Mouse (Mus musculus) 3134 (cell line): Measurements from ENCODE around the gene Rsbn1.

Experiments
- DNase-seq: peaks from one replicate; pipeline ENCODE4 v3.0.0-alpha.2; 2011; ENCODE audit warnings: low spot score; ENCODE audit not compliant: insufficient read length; ENCODE audit errors: extremely low read depth

Rsbn1 gene

DNA sequence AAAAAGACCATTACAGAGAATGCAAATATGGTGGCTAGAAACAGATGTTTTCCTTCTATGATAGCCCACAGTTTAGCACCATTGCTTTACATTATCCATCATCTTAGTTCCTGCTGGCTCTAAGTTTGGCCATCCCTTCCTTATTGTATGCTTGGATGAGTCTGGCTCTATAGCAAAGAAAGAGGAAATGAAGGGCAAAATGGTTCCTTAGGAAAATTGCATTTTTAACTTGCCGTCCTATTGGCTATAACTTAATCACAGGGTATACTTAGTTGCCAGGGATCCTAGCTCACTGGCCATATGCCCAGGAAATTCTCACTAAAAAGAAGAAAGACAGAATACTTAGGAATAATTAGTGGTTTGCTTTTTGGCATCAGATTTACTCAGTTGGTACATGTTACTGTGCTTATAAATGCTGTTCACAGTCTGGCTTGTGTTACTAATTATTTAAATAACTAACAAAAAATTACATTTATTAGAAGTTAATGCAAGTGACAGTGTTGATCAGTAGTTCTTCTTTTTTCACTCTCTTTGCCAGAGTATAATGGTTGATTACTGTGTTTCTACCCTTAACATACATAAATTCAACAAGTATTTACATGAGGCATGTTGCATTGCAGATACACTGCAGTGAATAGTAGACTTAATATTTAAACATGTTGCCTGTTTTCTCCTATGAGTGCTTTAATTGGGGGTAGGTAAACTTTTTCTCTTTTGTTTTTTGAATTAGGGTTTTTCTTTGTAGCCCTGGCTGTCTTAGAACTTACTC lies 31.1 kb downstream of the Rsbn1 start:
- no peak for DNase-seq

DNA sequence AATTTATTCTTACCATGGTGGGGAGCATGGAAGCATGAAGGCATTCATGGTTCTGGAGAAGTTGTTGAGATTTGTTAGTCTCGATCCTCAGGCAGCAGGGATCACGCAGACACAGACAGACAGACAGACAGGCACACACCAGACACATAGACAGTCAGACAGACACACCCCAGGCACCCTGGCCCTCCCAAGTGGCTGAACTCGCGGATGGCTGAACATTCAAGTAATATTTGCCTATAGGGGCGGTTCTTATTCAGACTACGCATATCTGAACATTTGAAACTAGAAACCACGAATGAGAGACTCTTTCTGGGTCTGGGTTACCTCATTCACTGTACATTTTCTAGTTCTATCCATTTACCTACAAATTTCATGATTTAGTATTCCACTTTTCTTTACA lies 34.7 kb downstream of the Rsbn1 start:
- DNase-seq = no peak

DNA sequence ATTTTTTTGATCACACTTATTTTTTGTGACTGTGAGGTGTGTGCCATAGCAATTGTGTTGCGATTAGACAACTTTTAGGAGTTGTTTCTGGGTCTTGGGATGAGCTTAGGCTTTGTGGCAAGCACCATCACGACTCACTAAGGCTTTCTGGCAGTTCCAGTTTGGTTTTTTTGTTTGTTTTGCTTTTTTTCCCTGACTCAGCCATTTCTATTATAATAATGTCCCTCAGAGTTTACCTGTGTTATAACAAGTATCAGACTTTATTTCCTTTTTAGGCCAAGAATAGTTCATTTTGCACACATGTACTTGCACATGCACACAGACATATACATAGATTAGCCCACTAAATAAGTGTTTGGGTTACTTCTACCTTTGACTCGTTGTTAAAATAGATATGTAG lies 46.7 kb downstream of the Rsbn1 start:
- no peak for DNase-seq

DNA sequence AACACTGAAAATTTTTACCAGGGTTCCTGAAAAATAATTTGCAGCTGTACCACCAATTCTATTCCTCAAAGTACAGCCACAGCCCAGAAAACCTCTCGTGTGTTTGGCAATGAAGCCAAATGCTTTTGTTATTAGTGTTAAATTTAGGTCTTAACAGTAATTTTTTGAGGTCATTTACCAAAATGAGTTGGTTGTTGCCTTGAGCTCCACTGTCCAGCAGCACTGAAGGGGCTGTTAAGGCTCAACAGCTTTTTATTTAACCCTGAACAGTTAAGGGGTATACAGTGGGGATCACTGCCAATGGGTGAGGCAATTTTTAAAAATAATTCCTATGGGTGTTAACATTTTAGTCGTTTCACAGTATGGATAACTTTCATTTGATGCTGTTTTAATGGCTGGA lies 53.3 kb downstream of the Rsbn1 start:
- no peak for DNase-seq

DNA sequence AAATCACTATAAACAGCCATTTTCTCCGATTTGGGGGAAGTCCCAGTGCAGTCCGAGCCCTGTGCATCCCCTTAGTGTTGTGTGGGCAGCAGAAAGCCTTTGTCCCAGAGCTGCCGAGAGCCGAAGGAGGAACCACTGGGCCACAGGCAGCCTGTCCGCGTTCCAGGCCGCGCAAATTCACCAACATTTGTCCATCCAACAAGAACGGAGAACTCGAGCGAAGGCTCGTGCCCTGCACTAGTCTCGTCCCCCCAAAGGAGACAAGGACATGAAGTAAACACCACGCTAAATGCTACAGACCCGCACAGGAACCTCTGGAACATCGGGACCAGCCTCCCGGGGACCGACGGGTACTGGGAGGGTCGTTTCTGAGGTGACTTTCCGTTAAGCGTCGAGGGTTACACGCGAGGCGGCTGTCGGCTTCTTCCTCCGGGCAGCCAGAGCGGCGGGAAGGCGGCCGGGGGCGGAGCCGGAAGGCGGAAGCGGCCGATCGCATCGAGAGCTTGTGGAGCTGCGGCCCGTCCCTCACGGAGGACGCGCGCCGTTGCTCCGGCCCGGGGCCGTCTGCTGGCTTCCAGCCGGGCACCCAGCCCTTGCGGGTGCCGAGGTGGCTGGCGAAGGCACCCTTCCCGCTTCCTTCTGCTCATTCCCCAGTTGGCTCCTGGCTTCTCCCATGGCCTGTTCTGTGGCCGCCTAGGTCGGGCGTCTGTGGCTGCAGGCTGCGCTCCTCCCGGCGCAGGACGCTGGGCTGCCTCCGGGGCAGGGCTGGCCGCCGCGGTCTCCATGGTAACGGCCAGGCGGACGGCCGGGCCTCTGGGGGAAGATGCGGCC lies 54.2 kb downstream of the Rsbn1 start, which contains the start of gene Phtf1:
TSS of gene Phtf1 (plus strand) at position 250 of the 831 bp plus-strand sequence.
- peak; percentile 96 for DNase-seq

DNA sequence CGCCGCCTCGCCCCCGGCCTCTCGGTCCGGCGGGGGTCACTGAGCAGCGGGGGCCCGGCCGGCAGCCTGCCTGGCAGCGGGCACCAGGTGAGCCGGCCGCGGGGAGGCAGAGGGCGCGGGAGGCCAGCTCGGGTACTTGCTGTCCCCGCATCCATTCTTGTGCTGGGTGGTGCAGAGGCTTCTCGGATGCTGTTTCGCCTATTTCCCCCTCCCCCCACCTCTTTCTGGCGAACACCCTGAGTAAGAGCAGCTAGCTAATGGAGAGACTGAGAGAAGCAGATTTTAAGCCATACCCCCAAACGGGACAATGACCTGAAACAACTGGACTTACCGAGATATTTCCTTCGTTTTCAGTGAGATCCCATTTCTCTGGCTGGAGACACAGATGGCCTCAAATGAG lies 54.8 kb downstream of the Rsbn1 start:
- DNase-seq = no peak

DNA sequence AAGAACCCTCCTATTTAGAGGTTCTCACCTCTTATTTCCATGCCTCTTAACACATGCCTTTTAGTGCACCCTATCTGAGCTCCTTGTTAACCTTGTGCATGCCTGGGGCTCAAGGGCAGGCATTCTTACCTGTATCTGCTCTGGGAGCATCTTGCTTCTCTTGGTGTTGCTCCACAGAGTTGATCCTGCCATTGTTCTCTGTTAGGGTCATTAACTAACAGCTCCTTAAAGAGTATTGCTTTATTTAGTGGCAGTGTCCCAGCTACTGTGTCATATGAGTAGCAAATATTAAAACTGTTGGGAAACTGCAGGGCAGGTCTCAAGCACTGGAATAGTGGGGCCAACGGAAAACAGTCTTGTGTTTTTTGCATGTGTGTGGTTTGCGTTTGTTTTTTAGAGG lies 57.2 kb downstream of the Rsbn1 start:
- no peak for DNase-seq

DNA sequence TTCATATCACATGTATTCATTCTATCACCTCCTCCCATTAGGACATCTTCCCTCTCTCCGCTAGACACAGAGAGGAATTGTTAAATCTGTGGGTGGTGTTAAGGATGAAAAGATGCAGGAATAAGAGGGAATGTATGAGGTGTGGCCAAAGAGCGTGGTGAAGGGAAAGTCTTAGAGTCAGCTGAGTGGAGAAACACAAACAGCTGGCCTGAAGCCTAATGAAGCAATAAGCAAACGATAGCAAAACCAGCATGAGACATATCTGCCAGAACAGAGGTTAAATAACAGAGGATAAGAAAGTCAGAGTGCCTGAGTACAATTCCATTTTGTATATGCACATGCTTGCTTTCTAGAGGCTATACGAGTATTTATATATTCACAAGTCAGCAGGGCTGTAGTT lies 70.6 kb downstream of the Rsbn1 start:
- DNase-seq = no peak

DNA sequence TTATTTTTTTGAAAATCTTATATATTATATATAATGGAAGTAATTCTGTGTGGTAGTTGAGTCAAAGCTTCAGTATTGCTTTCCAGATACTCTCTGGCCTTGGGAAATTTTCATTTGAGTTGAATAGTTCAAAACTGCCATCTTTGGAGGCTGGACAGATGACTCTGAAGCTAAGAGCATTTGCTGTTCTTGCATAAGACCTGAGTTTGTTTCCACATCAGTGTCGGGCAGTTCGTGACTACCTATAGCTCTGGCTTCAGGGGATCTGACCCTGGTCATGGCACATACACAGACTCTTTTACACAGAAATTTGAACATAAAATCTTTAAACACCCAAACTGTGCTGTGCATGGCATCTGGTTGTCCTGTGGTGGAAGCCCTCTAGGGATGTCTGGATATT lies 71.3 kb downstream of the Rsbn1 start:
- DNase-seq = no peak

DNA sequence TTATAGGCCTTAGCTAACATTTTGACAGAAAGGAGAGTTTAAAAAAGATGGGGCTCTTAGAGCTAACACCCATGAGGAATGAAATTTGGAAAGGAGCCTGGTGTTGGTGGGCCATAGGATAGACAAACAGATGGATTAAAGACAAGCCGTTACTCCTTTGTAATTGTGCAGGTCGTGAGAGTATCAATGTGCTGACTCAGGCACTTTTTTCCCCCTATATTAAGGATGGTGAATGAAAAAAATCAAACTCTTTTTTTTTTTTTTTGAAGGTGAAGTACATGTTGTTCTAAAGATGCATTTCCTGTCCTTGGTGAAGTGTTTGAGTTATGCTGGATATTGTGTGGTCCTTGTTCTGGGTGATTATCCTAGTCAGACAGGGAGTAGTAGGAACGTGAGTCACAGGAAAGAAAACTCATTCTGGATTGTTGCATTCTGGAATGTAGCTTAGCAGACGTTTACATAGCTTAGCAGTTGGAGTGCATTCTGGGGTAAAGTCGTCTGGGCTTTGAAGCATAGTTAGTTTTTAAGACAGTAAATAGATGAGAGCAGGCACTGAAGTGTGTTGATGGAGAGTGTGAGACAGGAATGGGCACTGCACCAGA lies 74.0 kb downstream of the Rsbn1 start:
- DNase-seq = no peak

DNA sequence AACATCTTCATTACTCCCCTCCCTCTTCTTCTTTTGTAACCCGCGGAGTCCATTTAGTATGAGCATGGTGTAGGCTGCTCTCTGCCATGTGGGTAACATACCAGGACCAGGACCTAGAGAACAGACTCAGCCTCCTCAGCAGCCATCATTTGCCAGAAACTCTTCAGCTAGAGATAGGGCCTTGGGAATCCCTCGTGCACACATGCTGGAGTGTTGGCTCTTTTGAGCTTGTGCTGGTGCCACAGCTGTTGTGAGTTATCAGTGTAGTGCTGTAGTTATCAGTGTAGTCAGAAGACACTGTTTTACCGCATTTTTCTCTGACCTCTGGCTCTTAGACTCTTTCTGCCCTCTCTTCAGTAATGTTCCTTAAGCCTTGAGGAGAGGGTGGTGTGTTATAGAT lies 75.4 kb downstream of the Rsbn1 start:
- DNase-seq = no peak

DNA sequence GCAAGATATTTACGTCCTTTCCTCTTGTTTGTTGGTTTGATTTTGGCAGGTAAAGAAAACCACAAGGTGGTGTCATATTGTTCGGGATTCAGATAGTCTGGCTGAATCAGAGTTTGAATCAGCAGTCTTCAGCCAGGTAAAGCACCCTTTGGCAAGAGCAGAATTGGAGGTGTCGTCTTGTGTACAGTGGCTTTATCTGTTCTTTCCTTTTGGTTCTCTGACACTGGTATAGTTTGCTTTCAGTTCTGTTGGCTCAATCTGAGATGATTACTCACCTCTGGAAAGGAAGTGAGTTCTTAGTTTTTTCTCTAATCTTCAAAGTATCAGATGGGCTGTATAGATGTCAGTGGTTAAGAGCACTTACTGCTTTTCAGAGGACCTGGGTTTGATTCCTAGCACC lies 77.4 kb downstream of the Rsbn1 start:
- DNase-seq = no peak

DNA sequence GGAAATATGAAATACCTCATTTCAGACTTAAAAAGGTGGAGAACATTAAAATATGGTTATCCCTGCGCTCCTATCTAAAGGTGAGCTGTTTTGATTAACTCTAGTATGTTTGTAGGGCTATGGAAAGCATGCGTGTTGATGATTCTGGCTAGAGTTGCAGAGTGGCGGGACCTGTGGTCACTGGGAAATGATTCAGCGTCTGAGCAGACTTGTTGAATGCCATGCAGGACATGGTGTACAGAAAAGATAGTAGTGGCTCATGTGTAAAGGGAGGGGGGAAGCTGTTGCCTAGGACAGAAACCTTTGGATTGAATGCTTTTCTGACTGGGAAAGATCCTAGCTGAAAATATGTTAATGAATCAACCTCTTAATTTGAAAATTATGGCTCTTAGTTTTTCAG lies 84.8 kb downstream of the Rsbn1 start:
- DNase-seq = no peak

DNA sequence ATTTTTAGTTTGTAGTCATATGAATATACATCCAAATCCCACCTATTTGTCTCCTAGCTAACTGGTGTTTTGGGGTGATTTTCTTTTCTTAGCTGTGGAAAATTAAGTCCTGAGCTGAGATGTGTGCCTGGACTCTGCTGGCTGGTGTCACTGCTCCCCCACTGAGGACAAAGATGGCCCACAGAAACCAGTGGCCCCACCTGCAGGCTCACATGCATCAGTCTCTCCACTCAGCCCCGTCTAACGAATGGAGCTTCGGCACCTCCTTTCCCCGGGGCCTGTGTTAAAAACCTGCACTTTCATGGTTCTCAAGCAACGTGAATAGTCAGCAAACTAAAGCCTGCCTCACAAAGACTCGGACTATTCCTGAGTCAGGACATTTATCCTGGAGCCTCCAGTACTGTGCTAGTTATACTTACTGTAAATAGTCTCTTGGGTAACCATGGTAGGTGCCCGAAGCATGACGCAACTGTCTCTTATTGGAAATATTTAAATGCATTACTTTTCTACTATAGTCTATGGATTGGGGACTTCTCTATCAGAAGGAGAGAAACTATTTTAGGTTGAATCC lies 93.1 kb downstream of the Rsbn1 start:
- no peak for DNase-seq

DNA sequence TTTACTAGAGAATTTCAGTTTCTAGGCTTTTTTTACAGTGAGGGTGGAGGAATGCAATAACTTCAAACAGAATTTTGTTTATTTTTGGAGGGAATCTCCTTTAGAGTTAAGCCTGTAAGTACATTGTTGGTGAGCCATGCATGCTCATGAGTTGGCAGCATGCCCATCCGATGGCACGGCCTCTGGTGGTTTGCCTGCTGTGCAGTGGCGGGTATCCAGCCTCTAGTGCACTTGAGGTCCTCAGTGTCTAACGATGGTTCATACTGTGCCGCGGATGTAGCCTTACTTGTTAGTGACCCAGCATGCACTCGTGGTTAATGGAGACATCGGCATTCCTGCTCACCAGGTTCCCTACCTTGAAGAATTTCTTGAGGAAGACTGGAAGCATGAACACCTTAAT lies 93.6 kb downstream of the Rsbn1 start:
- DNase-seq = peak; percentile 17

DNA sequence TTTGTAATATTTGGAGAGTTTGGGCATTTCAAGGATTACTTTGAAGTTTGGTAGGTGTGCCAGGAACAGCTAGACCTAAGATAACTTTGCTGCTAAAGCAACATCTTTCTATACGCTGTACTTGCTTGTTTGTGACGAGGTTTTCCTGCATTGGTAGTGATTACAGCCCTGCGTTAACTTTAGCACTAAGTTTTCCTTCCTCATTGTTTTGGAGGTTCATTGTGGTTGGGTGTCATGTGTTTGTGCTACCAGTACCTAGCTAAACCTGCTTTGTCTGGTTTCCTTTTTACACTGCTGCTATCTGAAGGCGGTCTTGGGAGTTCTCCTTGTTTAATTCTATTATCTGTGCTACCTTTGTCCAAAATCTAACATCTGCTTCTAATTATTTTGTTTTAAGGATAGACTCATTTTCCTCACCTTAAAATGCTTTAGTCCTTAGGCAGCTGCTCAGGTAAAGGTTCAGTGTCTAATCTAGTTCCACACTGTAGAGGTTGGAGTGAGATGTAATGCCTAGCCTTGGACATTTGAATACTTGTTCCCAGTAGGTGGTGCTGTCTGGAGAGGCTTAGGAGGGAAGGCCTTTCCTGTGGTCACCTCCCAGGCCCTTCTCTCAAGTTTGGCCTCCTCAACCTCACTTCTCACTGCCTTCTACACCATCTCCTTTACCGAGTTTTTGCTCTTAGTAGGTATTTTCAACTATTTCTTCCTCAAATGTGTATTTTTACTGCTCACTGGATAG lies 96.2 kb downstream of the Rsbn1 start:
- DNase-seq = no peak

DNA sequence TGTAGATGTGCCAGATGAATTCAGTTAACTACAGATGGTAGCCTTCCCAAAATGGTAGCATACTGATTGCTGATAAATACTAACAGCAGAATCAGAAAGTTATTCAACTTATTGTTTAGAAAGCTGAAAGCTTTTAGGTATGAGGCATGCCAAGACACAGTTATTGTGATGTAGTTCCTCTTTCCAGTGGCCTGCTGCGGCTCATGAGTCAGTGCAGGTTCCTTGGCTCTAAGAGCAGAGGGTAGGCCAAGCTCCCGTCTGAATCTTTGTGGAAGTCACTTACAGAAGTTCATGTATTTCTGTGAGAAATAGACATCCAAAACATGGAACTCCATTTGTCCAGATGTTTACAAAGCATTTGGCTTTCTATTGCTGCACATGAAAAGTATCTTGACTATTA lies 98.1 kb downstream of the Rsbn1 start:
- no peak for DNase-seq
